Mouse (Mus musculus): Measurements from ENCODE around the gene Gm10251. TPM values are rescaled to one million over a fixed set of nuclear protein-coding genes. Genes with fewer than 3 reads are reported as not detected.
"Not testable (repeated sequence)": the region's sequence is repeated elsewhere in the genome, so short reads cannot be mapped to it uniquely, and the experiment has no call there.

The Gm10251 gene
- not detected in 2 replicates for polyA plus RNA-seq (2011; ENCODE audit: insufficient read depth, insufficient read length, low replicate concordance, missing spikeins)

DNA sequence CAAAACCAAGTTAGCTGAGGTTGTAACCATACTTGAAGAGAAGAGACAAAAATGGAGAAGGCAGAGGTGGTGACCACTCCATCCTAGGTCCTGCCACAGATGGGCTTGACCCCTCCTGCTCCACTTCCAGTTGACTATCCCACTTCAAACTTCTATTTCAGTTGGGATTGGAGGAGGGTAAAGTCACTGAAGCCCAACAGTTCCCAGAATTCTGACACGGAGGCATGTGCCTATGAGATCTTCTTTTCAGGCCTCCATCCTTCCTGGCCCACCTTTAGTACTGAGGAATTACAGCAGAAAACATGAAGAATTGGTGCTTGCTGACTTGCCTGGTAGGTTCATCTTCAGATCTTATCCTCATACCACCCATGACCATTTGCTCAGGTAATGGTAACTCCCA, at the start of gene Gm10251:
TSS of gene Gm10251 (minus strand) at position 101 of the 400 bp plus-strand sequence.
- not testable (repeated sequence) for H3K4me3 ChIP-seq (replicated peaks; ENCODE audit: control insufficient read depth, low read depth, low read length); H3K27ac ChIP-seq (ENCODE audit: control insufficient read depth, insufficient read depth, low read depth, low read length, poor library complexity); H3K4me1 ChIP-seq (ENCODE audit: control insufficient read depth, insufficient read depth, low read length)
- no CpG with 5 or more reads among the region's 1 CpGs for WGBS

DNA sequence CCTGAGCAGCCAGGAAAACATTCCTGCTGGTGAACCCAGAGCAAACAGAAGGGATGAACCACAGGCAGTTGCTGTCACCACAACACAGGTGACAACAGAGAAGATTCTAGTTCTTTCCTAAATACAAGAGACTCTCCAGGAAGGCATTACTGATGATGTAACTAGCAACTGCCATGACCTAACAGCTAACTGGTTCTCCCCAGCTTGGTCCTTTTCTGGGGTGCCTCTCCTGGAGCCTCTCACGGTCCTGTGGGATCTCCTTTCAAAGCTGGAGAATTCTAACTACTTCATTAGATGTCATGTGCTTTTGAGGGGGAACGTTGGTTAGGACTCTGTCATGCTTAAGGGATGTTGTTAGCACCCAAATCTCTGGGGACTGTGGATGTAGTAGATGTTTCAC, 36.2 kb upstream of the Gm10251 start, which contains the start of gene Gm8050:
TSS of gene Gm8050 (minus strand) at position 101 of the 400 bp plus-strand sequence.
- 77% methylated on average over 1 of the region's 2 CpGs for WGBS

DNA sequence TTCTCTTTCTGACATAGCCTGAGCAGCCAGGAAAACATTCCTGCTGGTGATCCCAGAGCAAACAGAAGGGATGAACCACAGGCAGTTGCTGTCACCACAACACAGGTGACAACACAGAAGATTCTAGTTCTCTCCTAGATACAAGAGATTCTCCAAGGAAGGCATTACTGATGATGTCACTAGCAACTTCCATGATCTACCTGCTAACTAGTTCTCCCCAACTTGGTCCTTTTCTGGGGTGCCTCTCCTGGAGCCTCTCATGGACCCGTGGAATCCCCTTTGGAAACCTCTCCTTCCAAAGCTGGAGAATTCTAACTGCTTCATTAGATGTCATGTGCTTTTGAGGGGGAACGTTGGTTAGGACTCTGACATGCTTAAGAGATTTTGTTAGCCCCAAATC, 61.7 kb downstream of the Gm10251 start, which contains the start of gene Gm3460:
TSS of gene Gm3460 (minus strand) at position 101 of the 400 bp plus-strand sequence.
- H3K4me1 ChIP-seq (ENCODE audit: control insufficient read depth, insufficient read depth, low read length); H3K4me3 ChIP-seq (replicated peaks; ENCODE audit: control insufficient read depth, low read depth, low read length); H3K27ac ChIP-seq (ENCODE audit: control insufficient read depth, insufficient read depth, low read depth, low read length, poor library complexity): not testable (repeated sequence)
- WGBS = 33% methylated on average over 1 of the region's 2 CpGs

More for the DNA sequence above, 36.2 kb upstream of the Gm10251 start, which contains the start of gene Gm8050:
- H3K27ac ChIP-seq (ENCODE audit: control insufficient read depth, insufficient read depth, low read depth, low read length, poor library complexity); H3K4me1 ChIP-seq (ENCODE audit: control insufficient read depth, insufficient read depth, low read length); H3K4me3 ChIP-seq (replicated peaks; ENCODE audit: control insufficient read depth, low read depth, low read length): not testable (repeated sequence)

DNA sequence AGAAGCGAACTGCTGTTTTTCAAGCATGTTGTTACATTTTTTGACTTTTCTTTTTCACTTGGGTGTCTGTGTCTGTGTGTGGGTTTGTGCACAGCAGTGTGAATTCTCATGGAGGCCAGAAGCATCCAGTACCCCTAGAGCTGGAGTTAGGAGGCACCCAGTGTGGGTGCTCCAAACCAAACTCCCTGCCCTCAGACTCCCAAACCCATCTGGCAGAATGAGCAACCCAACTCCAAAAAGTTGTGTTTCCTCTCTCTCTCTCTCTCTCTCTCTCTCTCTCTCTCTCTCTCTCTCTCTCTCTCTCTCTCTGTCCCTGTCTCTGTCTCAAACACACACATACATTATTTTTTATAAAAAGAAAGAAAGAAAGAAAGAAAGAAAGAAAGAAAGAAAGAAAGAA, 77.5 kb downstream of the Gm10251 start:
- H3K4me1 ChIP-seq (ENCODE audit: control insufficient read depth, insufficient read depth, low read length); H3K4me3 ChIP-seq (replicated peaks; ENCODE audit: control insufficient read depth, low read depth, low read length); H3K27ac ChIP-seq (ENCODE audit: control insufficient read depth, insufficient read depth, low read depth, low read length, poor library complexity): not testable (repeated sequence)
- no CpG with 5 or more reads among the region's 1 CpGs for WGBS

DNA sequence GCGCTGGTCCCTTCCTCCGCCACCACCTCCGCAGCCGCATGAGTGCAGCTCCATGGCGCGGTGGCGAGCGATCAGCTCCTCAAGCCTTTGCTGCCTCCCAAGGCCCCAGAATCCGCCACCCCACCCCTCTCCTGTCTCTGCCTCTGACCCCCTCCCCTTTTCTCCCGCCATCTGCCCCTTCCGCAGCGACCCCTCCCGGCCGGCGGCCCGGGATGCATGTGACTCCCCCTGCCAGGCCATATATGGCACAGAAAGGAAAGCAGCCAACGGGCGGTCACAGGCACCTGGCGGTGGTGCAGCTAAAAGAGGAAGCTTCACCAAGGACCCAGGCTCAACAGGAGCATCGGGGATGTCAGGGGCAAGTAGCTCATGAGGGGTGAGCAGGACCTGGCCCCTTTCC, 79.0 kb downstream of the Gm10251 start:
- 4% methylated on average over 19 of the region's 20 CpGs for WGBS

DNA sequence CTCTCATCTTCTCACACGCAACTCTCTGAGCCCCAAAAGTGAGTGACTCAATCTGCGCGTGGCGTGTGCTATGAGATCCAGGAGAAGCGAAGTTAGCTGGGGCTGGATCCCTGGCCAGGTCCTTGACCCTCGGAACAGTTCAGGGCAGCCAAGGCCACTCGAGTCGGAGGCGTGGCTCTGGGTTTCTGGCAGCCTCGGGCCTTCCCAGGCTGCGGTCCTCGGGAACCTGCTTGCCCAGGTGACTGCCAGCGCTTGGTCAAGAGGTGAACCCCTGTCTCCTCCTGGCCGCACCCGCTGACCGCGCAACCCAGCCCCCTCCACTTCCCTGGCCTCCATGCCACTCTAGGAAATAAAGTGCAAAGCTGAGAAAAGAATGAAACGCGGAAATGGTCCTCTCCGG, 79.4 kb downstream of the Gm10251 start:
- WGBS = 6% methylated on average over 20 of the region's 20 CpGs
- H3K4me3 ChIP-seq (replicated peaks; ENCODE audit: control insufficient read depth, low read depth, low read length); H3K27ac ChIP-seq (ENCODE audit: control insufficient read depth, insufficient read depth, low read depth, low read length, poor library complexity): not testable (repeated sequence)

More for the DNA sequence above, 79.0 kb downstream of the Gm10251 start:
- not testable (repeated sequence) for H3K4me3 ChIP-seq (replicated peaks; ENCODE audit: control insufficient read depth, low read depth, low read length); H3K4me1 ChIP-seq (ENCODE audit: control insufficient read depth, insufficient read depth, low read length); H3K27ac ChIP-seq (ENCODE audit: control insufficient read depth, insufficient read depth, low read depth, low read length, poor library complexity)

DNA sequence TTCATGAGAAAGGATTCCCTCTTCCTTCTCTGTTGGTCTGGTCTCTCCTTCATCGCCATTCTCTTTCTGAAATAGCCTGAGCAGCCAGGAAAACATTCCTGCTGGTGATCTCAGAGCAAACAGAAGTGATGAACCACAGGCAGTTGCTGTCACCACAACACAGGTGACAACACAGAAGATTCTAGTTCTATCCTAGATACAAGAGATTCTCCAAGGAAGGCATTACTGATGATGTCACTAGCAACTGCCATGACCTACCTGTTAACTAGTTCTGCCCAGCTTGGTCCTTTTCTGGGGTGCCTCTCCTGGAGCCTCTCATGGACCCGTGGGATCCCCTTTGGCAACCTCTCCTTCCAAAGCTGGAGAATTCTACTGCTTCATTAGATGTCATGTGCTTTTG, 93.5 kb downstream of the Gm10251 start, which contains the start of gene Gm3629:
TSS of gene Gm3629 (minus strand) at position 101 of the 400 bp plus-strand sequence.
- 15% methylated on average over 1 of the region's 2 CpGs for WGBS
- not testable (repeated sequence) for H3K4me1 ChIP-seq (ENCODE audit: control insufficient read depth, insufficient read depth, low read length); H3K4me3 ChIP-seq (replicated peaks; ENCODE audit: control insufficient read depth, low read depth, low read length); H3K27ac ChIP-seq (ENCODE audit: control insufficient read depth, insufficient read depth, low read depth, low read length, poor library complexity)

More for the DNA sequence above, 79.4 kb downstream of the Gm10251 start:
- not testable (repeated sequence) for H3K4me1 ChIP-seq (ENCODE audit: control insufficient read depth, insufficient read depth, low read length)

Other genes with a start within 250 kb of the Gm10251 start
- gene Gm3594, start 239.6 kb downstream of the Gm10251 start, polyA plus RNA-seq (2011; ENCODE audit: insufficient read depth, insufficient read length, low replicate concordance, missing spikeins) = not detected in 2 replicates
- gene Gm8356, start 146.9 kb downstream of the Gm10251 start, polyA plus RNA-seq (2011; ENCODE audit: insufficient read depth, insufficient read length, low replicate concordance, missing spikeins) = not detected in 2 replicates
- gene Gm3629, start 93.6 kb downstream of the Gm10251 start, polyA plus RNA-seq (2011; ENCODE audit: insufficient read depth, insufficient read length, low replicate concordance, missing spikeins) = not detected in 2 replicates
- gene Gm3460, start 61.8 kb downstream of the Gm10251 start, polyA plus RNA-seq (2011; ENCODE audit: insufficient read depth, insufficient read length, low replicate concordance, missing spikeins) = not detected in 2 replicates
- gene Gm8050, start 36.1 kb upstream of the Gm10251 start, polyA plus RNA-seq (2011; ENCODE audit: insufficient read depth, insufficient read length, low replicate concordance, missing spikeins) = not detected in 2 replicates
- not detected in 2 replicates for gene Gm3636, start 58.2 kb upstream of the Gm10251 start, polyA plus RNA-seq (2011; ENCODE audit: insufficient read depth, insufficient read length, low replicate concordance, missing spikeins)
- not detected in 2 replicates for gene Gm8362, start 90.2 kb upstream of the Gm10251 start, polyA plus RNA-seq (2011; ENCODE audit: insufficient read depth, insufficient read length, low replicate concordance, missing spikeins)
- gene Gm3642, start 156.1 kb upstream of the Gm10251 start, polyA plus RNA-seq (2011; ENCODE audit: insufficient read depth, insufficient read length, low replicate concordance, missing spikeins) = not detected in 2 replicates
- gene Gm3667, start 205.8 kb upstream of the Gm10251 start, polyA plus RNA-seq (2011; ENCODE audit: insufficient read depth, insufficient read length, low replicate concordance, missing spikeins) = not detected in 2 replicates

All from bone marrow, adult 2 months (tissue).